Mouse (Mus musculus) left cerebral cortex, adult 2 months (tissue): ENCODE data around the gene Epha10. TPM values are rescaled to one million over a fixed set of nuclear protein-coding genes. Genes with fewer than 3 reads are reported as not detected.

Experiments
- DNase-seq, 2 experiments: peaks; one replicate each; pipeline ENCODE4 v3.0.0; 2021 to 2022; ENCODE audit warnings: low spot score in 2 of 2, mixed read lengths in 1 of 2; ENCODE audit errors: extremely low spot score in 1 of 2
- H3K27ac ChIP-seq: fragments of 200-600 bp; 2 replicates; pipeline ENCODE4 v1.8.1; 2022
- H3K4me3 ChIP-seq: fragments of 200-600 bp; 2 replicates; pipeline ENCODE4 v1.8.1; 2022
- CTCF ChIP-seq: fragments of 200-600 bp; IDR thresholded peaks from 2 replicates; pipeline ENCODE4 v1.8.1; 2022; ENCODE audit warnings: antibody characterized with exemption, mild to moderate bottlenecking, moderate library complexity
- intact Hi-C: fragments of 180-260 bp; cut with DNase I; formaldehyde crosslinking; loops from one replicate; pipeline ENCODE4 v1.15.1; 2025
- total RNA-seq, 2 experiments: library from RNA; stranded (reverse); gene quantifications; 2 replicates each; pipeline ENCODE4 v1.2.3; 2021

The Epha10 gene
- total RNA-seq, 2 experiments from 2014 or later, result 60.5 to 69.6 TPM

- intact Hi-C loops, result no loop called here
Measured at GRCm38 (mm10) chr4:124951036-124951433, 70.3 kb downstream of the Epha10 start.

GRCm38 (mm10) chr4:124953546-124953945 is 72.8 kb downstream of the Epha10 start:
- TF ChIP-seq CTCF, result no peak
- no peak for DNase-seq
- intact Hi-C loops, result no loop called here
- no peak overlapping the region for H3K27ac ChIP-seq
- H3K4me3 ChIP-seq, result no peak overlapping the region

More at GRCm38 (mm10) chr4:124951036-124951433, 70.3 kb downstream of the Epha10 start:
- no peak for DNase-seq
- no peak for TF ChIP-seq CTCF
- Histone ChIP-seq H3K27ac (no peak overlapping the region), H3K4me3 (no peak overlapping the region)

- DNase-seq, result no peak
- intact Hi-C loops, result no loop called here
- H3K27ac ChIP-seq, result no peak overlapping the region
- no peak for TF ChIP-seq CTCF
- no peak overlapping the region for H3K4me3 ChIP-seq
Measured at GRCm38 (mm10) chr4:124957284-124957683, 76.6 kb downstream of the Epha10 start.

GRCm38 (mm10) chr4:124959062-124959461 is 78.4 kb downstream of the Epha10 start:
- H3K4me3 ChIP-seq, result no peak overlapping the region
- no peak for DNase-seq
- no peak overlapping the region for H3K27ac ChIP-seq
- intact Hi-C loops, result no loop called here
- TF ChIP-seq CTCF, result no peak

- no peak for DNase-seq
- intact Hi-C loops, result no loop called here
- no peak overlapping the region for H3K27ac ChIP-seq
- H3K4me3 ChIP-seq, result no peak overlapping the region
- no peak for TF ChIP-seq CTCF
Measured at GRCm38 (mm10) chr4:124960940-124961339, 80.2 kb downstream of the Epha10 start.

GRCm38 (mm10) chr4:124962576-124962975 is 81.9 kb downstream of the Epha10 start:
- no peak overlapping the region for H3K4me3 ChIP-seq
- no peak for DNase-seq
- no peak overlapping the region for H3K27ac ChIP-seq
- intact Hi-C loops, result no loop called here
- no peak for TF ChIP-seq CTCF

- no peak for DNase-seq
- intact Hi-C loops, result no loop called here
- Histone ChIP-seq H3K27ac (no peak overlapping the region), H3K4me3 (no peak overlapping the region)
- no peak for TF ChIP-seq CTCF
Measured at GRCm38 (mm10) chr4:124964912-124965599, 84.4 kb downstream of the Epha10 start.

Other genes with a start within 250 kb of the Epha10 start
- gene Pou3f1, start 224.1 kb upstream of the Epha10 start, total RNA-seq, result 10 to 100 TPM; 16.9 to 18.8 TPM
- 10 to 100 TPM; 13.3 to 15.7 TPM for gene Utp11, start 187.3 kb upstream of the Epha10 start, total RNA-seq
- gene Fhl3, start 180.2 kb upstream of the Epha10 start, total RNA-seq, result 1 to 10 TPM; 1.4 to 2.2 TPM
- gene Sf3a3, start 166.1 kb upstream of the Epha10 start, total RNA-seq, result 10 to 100 TPM; 33.0 to 35.6 TPM
- gene Inpp5b, start 139.0 kb upstream of the Epha10 start, total RNA-seq, result 10 to 100 TPM; 46.5 to 48.7 TPM
- gene Mtf1, start 78.8 kb upstream of the Epha10 start, total RNA-seq, result 10 to 100 TPM; 26.1 to 28.4 TPM
- gene Yrdc, start 30.2 kb upstream of the Epha10 start, total RNA-seq, result 10 to 100 TPM; 29.8 to 33.8 TPM
- gene 1110065P20Rik, start 29.7 kb upstream of the Epha10 start, total RNA-seq, result 10 to 100 TPM; 66.6 to 74.8 TPM
- gene Maneal, start 18.7 kb upstream of the Epha10 start, total RNA-seq, result 10 to 100 TPM; 53.7 to 55.3 TPM
- gene 9930104L06Rik, start 56.1 kb downstream of the Epha10 start, total RNA-seq, result 10 to 100 TPM; 18.9 to 20.3 TPM
- gene Cdca8, start 58.4 kb downstream of the Epha10 start, total RNA-seq, result 1 to 10 TPM; 1.2 to 1.9 TPM
- 10 to 100 TPM; 17.1 to 21.6 TPM for gene Rspo1, start 105.5 kb downstream of the Epha10 start, total RNA-seq
- 10 to 100 TPM; 61.3 to 65.5 TPM for gene Gnl2, start 135.7 kb downstream of the Epha10 start, total RNA-seq
- under 1 TPM; 0.27 to 0.37 TPM for gene Dnali1, start 184.8 kb downstream of the Epha10 start, total RNA-seq
- gene Snip1, start 185.8 kb downstream of the Epha10 start, total RNA-seq, result 10 to 100 TPM; 15.2 to 16.1 TPM
- gene Meaf6, start 204.2 kb downstream of the Epha10 start, total RNA-seq, result 100 to 1,000 TPM; 132 to 138 TPM
- under 1 TPM; 0.79 to 1.00 TPM for gene Zc3h12a, start 246.9 kb downstream of the Epha10 start, total RNA-seq